Mouse (Mus musculus) kidney, adult 11 months (tissue): ENCODE results near the gene Zranb3.
"Not testable (repeated sequence)": the region's sequence is repeated elsewhere in the genome, so short reads cannot be mapped to it uniquely, and the experiment has no call there.

Source experiments
- DNase-seq: peaks from one replicate; pipeline ENCODE4 v3.0.0; 2022

Gene Zranb3

DNA sequence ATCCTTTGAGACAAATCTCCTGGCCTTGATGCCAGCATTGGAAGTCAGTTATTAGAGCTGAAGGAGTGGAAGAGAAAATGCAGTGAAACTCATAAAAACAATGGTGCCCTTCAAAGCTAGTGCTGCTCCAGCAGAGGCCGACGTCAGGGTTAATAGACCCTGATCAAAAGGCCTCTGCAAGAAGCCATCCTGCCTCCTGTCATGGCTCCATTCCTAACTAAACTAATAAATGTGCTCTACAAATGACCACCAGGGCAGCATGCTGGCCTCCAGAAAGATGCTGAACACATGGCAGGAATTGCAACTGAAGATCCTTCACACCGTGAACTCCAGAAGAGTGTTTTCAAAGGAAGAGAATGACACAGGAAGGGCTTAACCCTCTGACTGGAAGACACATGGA, 117.5 kb downstream of the Zranb3 start:
- no peak for DNase-seq

DNA sequence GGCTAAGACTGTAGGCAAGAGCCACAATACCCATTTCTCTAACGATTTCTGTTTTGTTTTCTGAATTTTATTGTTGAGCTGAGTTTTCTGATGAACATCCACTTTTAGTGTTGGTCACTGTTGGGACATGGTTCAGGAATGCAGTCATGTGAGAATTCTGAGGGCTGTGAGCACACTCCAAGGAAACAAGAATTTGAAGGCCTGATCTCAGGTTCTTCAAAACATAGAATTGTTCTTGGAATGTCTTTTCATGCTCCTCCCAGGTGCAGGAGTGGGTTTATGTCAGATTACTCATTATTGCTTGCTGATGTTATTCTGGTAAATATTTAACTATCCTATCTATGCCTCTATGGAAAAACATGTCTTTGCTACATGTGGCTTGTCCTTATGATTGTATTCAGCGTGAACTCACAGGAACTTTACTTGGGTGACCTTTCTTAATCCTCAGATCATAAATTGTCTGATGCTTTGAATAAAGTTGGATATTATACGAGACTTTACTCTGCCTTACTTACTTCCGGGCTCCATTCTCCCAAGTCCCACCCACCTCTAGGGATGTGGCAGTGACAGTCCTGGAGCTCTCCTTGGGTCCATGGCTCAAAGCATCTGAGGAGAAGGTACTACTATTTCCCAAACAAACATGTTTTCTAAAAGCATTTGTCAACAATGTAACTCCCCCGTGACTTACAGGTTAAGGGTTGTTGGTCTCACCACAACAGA, 119.4 kb downstream of the Zranb3 start:
- DNase-seq = no peak

DNA sequence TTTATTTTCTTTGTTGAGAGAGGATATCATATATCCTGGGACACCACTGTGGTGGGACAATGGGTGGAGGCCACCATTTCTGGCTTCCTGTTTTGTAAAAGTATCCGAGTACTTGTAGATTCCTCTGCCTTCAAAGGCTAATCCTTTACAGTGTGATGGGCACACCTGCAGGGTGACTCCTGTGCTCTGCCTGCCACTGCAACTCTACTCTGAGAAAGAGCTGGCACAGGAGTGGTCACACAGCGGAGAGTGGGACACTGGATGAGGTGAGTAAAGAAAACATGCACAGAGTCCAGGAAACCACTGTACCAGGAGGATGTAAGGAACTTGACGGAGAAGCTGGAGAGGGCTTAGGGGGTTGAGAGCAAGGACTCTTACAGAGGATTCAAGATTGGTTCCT, 120.6 kb downstream of the Zranb3 start:
- DNase-seq = no peak

DNA sequence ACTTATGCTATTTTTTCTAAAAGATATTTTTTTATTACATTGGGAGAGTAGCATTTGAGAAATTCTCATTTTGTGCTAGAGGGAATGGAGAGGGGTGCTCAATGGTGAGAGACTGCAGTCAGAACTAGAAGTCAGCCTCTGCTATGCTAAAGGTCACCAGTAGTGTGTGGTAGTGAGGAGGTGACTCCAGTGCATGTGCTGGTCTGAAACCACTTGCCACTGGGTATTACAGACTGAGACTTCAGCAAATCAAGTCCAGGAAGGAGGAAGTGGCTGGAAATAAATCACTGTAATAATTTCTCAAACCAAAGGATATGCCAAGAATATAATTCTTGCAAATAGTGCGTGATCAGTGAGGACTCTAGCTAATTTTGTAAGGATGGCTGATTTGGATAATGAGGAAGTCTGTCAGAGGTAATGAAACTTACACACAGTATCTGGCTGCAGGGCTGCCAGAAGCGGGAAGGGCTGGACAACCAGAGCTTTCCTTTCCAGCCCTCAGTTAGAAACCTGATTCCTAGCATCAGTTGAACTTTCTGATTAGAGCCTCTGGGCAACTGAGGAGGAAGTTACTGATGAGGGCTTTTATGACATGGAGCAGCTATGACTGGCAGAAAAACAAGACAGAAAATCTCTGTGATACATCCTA, 121.8 kb downstream of the Zranb3 start:
- DNase-seq = no peak

DNA sequence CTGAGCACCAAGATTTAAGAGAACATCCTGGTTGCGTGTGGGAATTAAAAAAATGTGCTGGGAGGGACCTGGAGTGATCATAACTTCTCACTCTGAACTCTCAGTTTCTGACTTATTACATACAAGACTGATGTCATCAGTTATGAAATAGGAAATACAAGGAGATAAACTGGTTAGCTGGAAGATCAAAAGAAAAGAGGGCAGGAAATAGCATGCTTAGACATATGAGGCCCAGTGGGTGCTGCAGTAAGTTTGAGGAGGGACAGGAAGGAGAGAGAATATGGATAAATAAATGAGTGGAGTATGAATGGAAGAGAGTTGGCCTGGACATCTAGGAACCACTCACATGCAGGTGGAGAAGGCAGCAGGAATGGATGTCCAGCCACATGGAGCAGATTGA, 124.7 kb downstream of the Zranb3 start:
- DNase-seq = no peak

DNA sequence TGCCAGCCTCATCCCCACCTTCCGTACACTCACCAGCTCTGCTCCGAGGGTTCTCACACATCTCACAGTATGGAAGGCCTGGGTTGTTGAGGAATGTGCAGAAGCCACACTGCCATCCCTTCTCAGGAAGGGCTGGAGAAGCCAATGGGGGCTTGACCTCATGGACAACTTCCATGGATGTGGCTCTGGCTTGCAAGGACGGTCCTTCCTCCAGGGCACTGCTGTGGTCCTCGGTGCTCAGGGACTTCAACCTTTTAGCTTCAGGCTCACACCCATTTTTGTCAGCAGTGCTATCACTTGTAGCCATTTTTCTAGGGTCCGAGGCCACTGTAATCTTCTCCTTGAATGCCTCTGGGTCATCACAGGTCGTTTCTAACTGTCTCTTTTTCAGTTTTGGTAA, 126.7 kb downstream of the Zranb3 start:
- DNase-seq = no peak

DNA sequence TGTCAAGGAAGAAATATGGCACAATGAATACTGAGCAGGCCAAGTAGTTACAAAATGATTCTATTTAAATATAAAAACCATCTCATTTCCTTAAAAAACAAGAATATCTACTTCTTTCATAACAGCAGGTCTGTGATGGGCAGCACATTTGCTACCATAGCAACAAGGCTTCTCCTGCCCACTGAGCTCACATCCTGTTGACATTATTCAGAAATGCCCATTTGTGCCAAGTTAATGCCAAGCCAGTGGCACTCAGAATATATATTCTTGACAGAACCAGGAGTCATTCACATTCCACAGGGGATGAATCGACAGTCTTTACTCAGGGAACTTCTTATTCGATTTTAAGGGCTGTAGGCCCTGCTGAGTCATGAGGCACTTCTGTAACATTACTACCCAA, 127.2 kb downstream of the Zranb3 start:
- DNase-seq = no peak

DNA sequence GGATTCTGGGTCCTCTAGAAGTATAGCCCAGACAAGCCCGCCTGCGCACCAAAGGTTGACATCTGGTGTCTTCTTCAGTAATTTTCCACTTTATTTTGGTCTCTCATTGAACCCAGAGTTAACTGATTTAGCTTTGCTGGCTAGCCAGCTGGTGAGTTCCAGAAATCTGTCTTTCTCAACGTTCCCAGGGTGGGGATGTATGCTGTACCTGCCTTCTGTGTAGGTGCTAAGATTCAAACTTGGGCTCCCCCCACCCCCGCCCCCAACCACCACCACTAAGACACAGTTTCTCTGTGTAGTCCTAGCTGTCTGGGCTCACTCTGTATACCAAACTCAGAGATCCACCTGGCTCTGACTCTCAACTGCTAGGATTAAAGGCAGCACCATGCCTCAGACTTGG, 128.8 kb downstream of the Zranb3 start:
- no peak for DNase-seq

DNA sequence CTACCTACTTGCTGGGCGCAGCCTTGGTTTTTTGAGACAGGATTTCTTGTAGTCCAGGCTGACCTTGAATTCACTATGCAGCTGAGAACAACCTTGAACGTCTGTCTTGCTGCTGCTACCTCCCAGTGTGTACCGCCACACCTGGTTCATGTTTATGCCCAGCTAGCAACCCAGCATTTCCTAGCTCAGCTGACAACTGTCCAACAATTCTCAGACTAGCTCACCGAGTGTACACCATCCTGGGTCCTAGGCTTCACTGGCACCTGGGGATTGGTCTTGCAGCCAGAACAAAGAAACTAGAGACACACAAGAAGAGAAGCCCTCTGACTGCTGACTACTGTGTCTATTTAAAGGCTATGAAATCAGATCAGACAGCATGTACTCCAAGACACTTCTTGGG, 132.0 kb downstream of the Zranb3 start:
- no peak for DNase-seq

DNA sequence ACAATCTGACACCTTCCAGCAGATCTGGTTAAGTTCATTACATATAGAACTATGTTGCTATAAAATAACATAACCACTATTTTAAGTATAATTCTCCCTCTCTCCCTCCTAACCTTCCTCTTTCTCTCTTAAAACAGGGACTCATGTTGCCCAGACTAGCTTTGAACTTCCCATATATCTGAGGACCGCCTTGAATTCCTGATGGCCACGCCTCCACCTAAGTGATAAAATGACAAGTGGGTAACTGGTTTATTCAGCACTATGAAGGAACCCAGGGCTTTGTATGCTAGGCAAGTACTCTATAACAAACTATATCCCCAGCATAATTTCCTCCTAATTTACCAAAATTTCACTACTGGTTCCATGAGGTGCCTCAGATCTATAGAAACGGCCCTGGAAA, 139.5 kb downstream of the Zranb3 start:
- DNase-seq = no peak

DNA sequence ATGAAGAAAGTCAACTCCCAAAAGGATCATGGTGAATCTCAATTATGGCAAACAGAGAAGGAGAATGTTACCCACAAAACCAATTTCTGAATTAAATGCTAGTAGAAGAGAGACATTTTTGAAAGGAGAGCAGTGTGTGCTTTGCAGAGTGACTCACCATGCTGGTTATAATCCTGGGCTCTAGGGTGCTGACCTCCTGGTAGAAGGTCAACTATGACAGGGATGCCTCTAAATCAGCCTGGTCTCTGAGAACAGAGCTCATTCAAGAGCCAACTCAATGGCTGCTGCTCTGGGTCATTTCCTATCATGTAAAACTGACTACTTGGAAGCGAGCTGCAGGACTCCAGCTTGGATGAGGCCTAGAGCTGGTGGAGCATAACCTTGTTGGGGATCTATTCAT, 141.7 kb downstream of the Zranb3 start:
- DNase-seq = peak; percentile 8

DNA sequence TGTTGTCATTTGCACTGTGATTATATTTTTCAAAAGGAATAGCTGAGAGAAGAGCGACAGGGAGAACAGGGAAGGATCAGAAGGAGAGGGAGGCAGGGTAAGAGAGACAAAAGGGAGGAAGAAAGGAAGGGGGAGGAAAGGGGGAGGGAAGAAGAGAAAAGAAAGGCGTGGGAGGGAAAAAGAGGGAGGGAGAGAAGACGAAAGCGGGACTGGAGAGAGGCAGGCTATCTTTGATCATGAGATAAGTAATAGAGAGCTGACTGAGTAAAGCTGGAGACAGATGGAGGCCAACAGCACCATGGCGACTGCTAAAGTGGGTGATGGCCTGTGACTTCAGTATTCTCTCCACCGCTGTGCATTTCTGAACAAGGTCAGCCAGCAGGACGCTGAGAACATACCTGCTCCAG, 143.5 kb downstream of the Zranb3 start:
- DNase-seq = no peak

DNA sequence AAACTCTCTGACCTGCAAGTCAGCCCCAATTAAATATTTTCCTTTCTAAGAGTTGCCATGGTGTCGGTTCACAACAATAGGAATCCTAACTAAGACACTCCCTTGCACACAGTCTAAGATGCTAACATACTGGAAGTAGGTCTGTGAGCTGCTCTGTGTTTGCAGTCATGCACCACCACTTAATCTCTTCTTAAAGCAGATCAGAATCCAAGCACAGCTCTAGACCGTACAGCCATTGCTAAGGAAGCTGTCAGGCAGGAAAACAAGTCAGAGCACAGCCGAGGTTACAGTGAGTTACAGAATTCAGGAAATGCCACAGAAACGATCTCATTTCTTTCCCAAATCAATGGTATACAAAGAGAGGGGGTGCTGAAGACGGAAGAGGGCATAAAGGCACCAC, 144.0 kb downstream of the Zranb3 start:
- no peak for DNase-seq

DNA sequence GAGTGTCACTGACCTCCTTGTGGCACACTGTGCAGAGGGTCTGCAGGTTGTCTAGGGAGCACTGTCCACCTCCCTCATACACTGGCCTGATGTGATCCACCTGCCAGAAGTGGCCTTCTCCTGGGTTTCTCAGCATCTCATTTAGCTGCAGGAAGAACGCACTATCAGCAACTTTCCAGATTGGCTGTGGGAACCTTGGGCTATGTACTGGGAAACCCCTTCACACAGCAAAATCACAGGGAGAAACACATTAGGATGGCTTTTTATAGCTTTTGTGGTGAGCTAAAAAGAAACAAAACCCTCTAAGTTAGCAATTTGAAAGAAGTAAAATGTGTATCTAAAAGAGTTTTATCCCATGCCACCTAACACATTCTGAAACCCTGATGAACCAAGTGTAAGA, 146.3 kb downstream of the Zranb3 start:
- no peak for DNase-seq

DNA sequence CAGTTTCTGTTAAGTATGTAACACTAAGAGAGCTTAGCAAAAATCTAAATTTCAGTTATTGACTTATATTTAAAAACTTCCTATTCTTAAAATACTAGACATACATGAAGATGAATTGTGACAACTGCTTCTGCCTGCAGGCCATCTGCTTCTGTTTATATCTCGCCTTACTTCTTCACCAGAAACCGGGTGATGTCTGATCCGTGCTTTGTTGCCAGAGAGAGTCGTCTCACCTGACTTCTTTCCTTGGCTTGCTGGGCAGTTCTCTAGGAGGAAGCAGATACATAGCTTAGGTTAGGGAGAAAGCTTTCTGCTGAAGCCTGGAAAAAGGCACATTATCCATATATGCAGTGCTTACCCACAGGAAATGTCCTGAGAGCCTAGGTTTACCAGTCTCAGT, 148.0 kb downstream of the Zranb3 start:
- DNase-seq = no peak

DNA sequence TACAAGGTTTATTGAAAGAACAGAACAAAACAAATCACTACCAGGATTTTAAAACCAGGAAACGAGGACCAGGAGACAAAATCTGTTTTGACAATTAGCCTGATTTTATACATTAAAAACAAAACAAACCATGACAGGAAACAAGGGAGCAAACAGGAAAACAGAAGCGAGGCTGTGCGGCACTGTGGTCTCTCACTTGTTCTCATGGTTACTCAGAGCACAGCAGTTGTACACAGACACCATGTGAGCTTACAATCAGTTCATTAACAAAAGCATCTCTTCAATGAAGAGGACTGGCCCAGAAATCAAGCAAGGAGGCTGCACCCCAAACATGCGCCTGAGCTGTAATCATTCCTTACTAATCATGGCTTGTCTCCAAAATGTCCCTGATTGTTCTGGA, 148.6 kb downstream of the Zranb3 start:
- not testable (repeated sequence) for DNase-seq

DNA sequence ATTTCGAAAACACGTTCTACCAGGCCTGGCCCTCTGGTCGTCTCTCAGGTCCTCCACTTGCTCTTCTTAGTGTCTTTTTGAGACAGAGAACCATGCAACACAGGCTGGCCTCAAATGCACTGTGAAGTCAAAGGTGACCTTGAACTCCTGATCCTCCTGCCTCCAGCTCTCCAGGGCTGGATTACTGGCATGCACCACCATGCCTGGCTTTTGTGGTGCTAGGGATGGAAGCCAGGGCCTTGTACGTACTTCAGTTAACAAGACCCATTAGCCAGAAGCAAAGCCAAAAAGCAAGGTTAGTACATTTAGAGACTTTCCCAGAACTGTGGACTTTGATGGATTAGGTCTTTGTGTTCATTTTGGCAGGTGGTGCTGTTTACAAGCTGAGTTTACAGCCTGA, 150.6 kb downstream of the Zranb3 start:
- no peak for DNase-seq

DNA sequence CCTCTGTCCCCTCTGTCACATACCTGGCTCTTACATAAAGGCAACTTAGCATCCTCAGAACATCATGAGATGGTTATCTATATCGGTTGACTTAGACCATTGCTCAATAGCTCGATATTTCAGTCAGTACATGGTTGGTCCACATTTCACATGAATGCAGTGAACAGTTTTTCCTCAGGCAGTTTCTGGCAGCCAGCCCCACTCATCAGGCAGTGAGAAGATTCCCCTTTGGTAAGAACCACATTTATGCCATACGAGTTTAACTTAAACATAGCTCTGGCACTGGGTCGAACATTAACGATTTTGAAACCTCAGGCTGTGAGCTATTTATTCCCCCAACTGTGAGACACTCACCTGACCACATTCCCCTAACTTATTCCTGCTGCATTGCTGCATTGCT, 154.1 kb downstream of the Zranb3 start:
- DNase-seq = no peak

DNA sequence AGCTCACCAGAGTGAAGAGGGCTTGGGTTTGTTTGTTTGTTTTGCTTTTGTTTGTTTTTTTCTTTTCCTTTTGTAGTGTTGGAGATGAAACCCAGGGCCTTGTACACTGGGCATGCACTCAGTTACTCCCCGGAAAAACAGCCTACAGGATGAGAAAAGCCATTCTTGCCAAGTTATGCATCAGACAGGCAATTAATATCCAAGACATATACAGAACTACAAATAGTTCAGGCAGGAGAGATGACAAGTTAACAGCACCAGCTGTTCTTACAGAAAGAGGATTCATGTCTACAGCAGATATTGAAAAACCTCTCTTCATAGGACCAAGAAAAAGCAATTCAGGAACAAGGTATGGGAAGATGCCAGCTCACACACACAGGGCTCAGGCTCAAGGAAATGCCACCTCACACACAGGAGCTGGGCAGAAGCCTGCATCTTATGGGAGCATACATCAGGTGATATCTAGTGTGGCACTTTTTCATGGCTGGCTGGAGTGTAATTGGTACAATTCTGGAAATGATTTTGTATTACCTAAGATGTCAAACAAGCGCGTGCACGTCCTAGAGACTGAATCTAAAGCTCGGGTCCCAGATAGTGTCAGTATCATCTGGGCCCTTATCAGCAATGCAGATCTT, 156.1 kb downstream of the Zranb3 start:
- DNase-seq = no peak

DNA sequence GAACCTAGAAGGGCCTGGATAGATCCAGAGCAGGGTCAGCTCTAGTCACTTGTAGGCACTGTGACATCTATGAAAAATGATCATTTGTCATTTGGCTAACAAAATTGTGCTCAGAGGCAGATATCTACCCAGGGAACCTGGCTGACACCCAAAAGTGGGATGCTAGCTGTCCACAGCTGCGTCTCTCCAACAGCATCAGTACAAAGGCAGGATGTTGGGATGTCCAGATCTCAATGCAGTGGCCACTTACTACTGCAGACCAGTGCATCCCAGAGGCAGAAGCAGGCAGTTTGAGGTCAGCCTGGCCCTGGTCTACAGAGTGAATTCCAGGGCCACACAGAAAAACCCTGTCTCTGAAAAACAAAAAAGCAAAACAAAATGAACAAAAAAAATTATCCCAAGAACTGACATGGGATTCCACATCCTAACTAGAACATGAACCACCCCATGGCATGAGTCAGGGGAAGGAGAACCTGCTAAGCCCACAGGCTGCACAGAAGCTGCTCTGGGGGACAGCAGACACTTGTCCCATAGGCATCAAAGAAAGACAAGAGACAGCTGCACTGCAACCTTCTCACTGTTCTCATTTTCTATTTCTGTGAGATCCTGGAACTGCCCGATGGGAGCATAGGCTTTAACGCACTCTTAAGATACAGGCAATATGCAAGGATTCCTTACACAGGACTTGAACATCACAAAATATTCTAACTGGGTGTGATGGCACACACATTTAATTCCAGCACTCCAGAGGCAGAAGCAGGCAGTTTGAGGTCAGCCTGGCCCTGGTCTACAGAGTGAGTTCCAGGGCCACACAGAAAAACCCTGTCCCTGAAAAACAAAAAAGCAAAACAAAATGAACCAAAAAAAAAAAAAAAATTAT, 156.9 kb downstream of the Zranb3 start:
- DNase-seq = no peak

DNA sequence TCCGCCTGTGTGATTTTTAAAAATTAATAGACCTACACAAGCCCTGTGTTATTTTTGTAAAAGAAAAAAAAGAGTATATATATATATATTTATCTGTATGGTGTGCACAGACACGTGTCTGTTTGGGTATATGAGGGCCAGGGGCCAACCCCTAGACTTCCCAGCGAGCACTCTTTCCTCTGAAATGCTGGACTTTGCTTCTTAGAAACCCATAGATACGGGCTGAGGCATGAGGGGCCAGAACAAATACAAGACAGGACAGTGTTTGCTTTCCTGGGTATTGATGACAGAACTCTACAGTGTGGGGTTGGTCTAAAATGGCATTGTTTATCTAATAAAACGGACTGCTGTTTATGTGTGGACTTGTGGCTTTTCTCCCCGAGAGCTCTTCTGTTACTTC, 159.3 kb downstream of the Zranb3 start:
- DNase-seq = no peak

DNA sequence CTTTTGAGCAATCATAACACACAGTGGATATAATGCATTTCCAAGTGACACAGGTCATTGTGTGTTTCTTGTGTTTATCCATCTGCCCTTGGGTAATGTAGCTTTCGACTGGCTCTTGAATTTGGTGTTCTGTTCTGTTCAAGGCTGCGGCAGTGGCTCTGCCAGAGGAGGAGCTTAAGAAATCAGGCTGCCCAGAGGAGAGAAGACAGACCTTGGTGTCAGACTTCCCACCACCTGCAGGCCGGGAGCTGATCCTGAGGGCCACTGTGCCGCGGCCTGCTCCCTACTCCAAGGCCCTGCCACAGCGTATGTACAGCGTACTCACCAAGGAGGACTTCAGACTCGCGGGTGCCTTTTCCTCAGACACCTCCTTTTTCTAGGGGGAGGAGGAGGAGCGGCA, 160.6 kb downstream of the Zranb3 start:
- DNase-seq = no peak

DNA sequence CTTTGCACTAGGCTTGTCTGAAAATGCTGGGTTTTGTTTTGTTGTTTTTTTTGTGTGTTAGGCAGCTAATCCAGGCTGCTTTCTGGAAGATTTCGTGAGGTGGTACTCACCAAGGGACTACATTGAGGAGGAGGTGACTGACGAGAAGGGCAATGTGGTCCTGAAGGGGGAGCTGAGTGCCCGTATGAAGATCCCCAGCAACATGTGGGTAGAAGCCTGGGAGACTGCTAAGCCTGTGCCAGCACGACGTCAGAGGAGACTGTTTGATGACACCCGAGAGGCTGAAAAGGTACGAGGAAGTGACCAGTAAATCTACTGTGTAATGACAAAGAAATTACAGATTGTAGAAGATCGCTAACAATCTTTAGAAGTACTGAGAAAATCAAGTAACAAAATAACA, 165.6 kb downstream of the Zranb3 start:
- no peak for DNase-seq

DNA sequence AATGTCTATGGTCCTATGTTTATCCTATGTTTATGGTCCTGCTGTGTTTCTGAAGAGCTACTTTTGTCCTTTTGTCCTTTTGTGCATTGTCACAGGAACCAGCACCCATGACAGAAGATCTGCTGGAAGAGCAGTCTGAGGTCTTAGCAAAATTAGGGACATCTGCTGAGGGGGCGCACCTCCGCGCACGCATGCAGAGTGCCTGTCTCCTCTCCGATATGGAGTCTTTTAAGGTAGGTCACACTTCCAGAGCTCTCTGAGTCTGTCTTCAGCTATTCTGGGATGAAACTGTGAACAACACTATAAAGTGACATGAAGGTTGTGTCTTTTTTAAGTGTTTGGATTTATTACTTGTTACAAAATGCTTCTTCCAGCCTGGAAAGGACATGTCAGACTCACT, 168.5 kb downstream of the Zranb3 start:
- DNase-seq = no peak
